Mouse (Mus musculus): ENCODE measurements at regions not wholly inside any gene's neighbourhood (a gene's known extent, or its start where the extent isn't known, plus 50 kb on each side); places are given as distances from the start of the nearest gene placed in this dataset.

GRCm38 (mm10) chr14:111553891-111554290, 121.0 kb upstream of the Slitrk5 start:
- no peak for DNase-seq (ENCODE audit: low read depth)
- no peak for TF ChIP-seq POLR2A (IDR thresholded peaks at IDR 0.05; ENCODE audit: borderline replicate concordance, extremely low read depth, insufficient read depth, insufficient read length, poor library complexity, severe bottlenecking)
- no peak for TF ChIP-seq CTCF (IDR thresholded peaks at IDR 0.05; ENCODE audit: borderline replicate concordance, extremely low read depth, insufficient read depth, insufficient read length)

- TF ChIP-seq CTCF (IDR thresholded peaks at IDR 0.05; ENCODE audit: borderline replicate concordance, extremely low read depth, insufficient read depth, insufficient read length) (no peak), POLR2A (IDR thresholded peaks at IDR 0.05; ENCODE audit: borderline replicate concordance, extremely low read depth, insufficient read depth, insufficient read length, poor library complexity, severe bottlenecking) (no peak)
- DNase-seq (ENCODE audit: low read depth): no peak
These were observed 105.5 kb upstream of the Slitrk5 start for GRCm38 (mm10) chr14:111569331-111569839.

DNA sequence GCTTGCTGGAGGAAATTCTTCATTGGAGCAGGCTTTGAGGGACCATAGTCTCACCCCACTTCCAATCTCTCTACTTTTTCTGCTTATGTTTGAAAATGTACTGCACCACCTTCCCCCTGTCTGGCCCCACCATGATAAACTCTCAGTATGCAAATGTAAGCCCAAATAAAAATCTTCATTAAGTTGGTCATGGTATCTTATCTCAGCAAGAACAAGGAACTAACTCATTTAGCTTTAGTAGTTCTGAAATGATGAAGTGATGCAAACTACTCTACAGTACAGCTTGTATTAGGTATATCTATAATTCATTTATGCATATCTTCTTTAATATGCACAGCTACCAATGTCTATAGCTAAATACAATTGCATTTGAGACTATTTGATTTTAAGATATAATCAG, 97.4 kb upstream of the Slitrk5 start:
- DNase-seq (ENCODE audit: low read depth): no peak
- TF ChIP-seq CTCF (IDR thresholded peaks at IDR 0.05; ENCODE audit: borderline replicate concordance, extremely low read depth, insufficient read depth, insufficient read length) (no peak), POLR2A (IDR thresholded peaks at IDR 0.05; ENCODE audit: borderline replicate concordance, extremely low read depth, insufficient read depth, insufficient read length, poor library complexity, severe bottlenecking) (no peak)

- peak; percentile 64 for DNase-seq (ENCODE audit: low read depth)
- TF ChIP-seq POLR2A (IDR thresholded peaks at IDR 0.05; ENCODE audit: borderline replicate concordance, extremely low read depth, insufficient read depth, insufficient read length, poor library complexity, severe bottlenecking): no peak
These were observed 91.8 kb upstream of the Slitrk5 start for GRCm38 (mm10) chr14:111583076-111583475.

GRCm38 (mm10) chr14:111616824-111617223, 58.1 kb upstream of the Slitrk5 start:
- peak; percentile 54 for DNase-seq (ENCODE audit: low read depth)
- no peak for TF ChIP-seq CTCF (IDR thresholded peaks at IDR 0.05; ENCODE audit: borderline replicate concordance, extremely low read depth, insufficient read depth, insufficient read length)
- no peak for TF ChIP-seq POLR2A (IDR thresholded peaks at IDR 0.05; ENCODE audit: borderline replicate concordance, extremely low read depth, insufficient read depth, insufficient read length, poor library complexity, severe bottlenecking)

- no peak for TF ChIP-seq POLR2A (IDR thresholded peaks at IDR 0.05; ENCODE audit: borderline replicate concordance, extremely low read depth, insufficient read depth, insufficient read length, poor library complexity, severe bottlenecking)
- no peak for TF ChIP-seq CTCF (IDR thresholded peaks at IDR 0.05; ENCODE audit: borderline replicate concordance, extremely low read depth, insufficient read depth, insufficient read length)
- DNase-seq (ENCODE audit: low read depth): no peak
These were observed 54.1 kb upstream of the Slitrk5 start for GRCm38 (mm10) chr14:111620821-111621220.
